Mouse (Mus musculus) intestine, postnatal 0 days (tissue): ENCODE results near the gene Zbtb24. TPM values are rescaled to one million over a fixed set of nuclear protein-coding genes. Genes with fewer than 3 reads are reported as not detected.

Experiments used
- ATAC-seq: fragments of 200-750 bp; cut with Nextera tagmentation; 2 replicates; pipeline ENCODE4 v1.8.0; 2017; ENCODE audit warnings: mild to moderate bottlenecking, moderate TSS enrichment, moderate library complexity
- H3K27ac ChIP-seq: fragments of 300-500 bp; sonication (generic); 2 replicates; pipeline ENCODE4 v1.5.1; 2014; ENCODE audit warnings: mild to moderate bottlenecking, low read depth, low read length, moderate library complexity
- H3K27me3 ChIP-seq: fragments of 300-500 bp; sonication (generic); replicated peaks from 2 replicates; pipeline ENCODE4 v1.6.1; 2014; ENCODE audit warnings: low read length, mixed read lengths; ENCODE audit not compliant: control insufficient read depth, insufficient read depth
- H3K36me3 ChIP-seq: fragments of 300-500 bp; sonication (generic); 2 replicates; pipeline ENCODE4 v1.6.1; 2014; ENCODE audit warnings: mild to moderate bottlenecking, moderate library complexity; ENCODE audit not compliant: control insufficient read depth, insufficient read depth
- H3K4me1 ChIP-seq: fragments of 300-500 bp; sonication (generic); replicated peaks from 2 replicates; pipeline ENCODE4 v1.6.1; 2014; ENCODE audit warnings: antibody characterized with exemption, low read length, mixed read lengths; ENCODE audit not compliant: control insufficient read depth, insufficient read depth
- H3K4me2 ChIP-seq: fragments of 300-500 bp; sonication (generic); replicated peaks from 2 replicates; pipeline ENCODE4 v1.6.1; 2014; ENCODE audit warnings: low read depth, mild to moderate bottlenecking, moderate library complexity
- H3K4me3 ChIP-seq: fragments of 300-500 bp; sonication (generic); 2 replicates; pipeline ENCODE4 v1.5.1; 2014; ENCODE audit warnings: low read depth, low read length
- H3K9ac ChIP-seq: fragments of 300-500 bp; sonication (generic); 2 replicates; pipeline ENCODE4 v1.6.1; 2014; ENCODE audit warnings: mild to moderate bottlenecking, low read depth, low read length
- H3K9me3 ChIP-seq: fragments of 300-500 bp; sonication (generic); 2 replicates; pipeline ENCODE4 v1.6.1; 2016; ENCODE audit warnings: mixed run types; ENCODE audit not compliant: control insufficient read depth
- CTCF ChIP-seq: sonication (generic); IDR thresholded peaks from 2 replicates; pipeline ENCODE4 v1.5.1; 2016; ENCODE audit warnings: low read depth, mild to moderate bottlenecking, control low read depth, antibody characterized with exemption, moderate library complexity
- WGBS: fragments of 180-500 bp; shearing (Covaris S2); extraction: QIAGEN DNeasy Blood & Tissue Kit; methylation state at CpG from one replicate; pipeline ENCODE4 v1.1.7; 2014; 5-methylcytosine and 5-hydroxymethylcytosine counted together
- polyA plus RNA-seq: library from polyadenylated mRNA; unstranded; fragments of >200 nt; fragmentation: Nextera tagmentation; extraction: Ambion mirVana; gene quantifications from 2 replicates; pipeline ENCODE4 v1.2.1, GENCODE M21; 2015

The Zbtb24 gene
- polyA plus RNA-seq, 1 experiment from 2014 or later = 12.9 TPM

- Histone ChIP-seq H3K27ac (no peak overlapping the region), H3K4me2 (no peak overlapping the region), H3K36me3 (peaks cover 38% of the 10 kb centered on the region), H3K4me3 (no peak overlapping the region), H3K9ac (no peak overlapping the region), H3K9me3 (no peaks in the 10 kb centered on the region), H3K4me1 (no peaks in the 10 kb centered on the region), H3K27me3 (no peaks in the 10 kb centered on the region)
- WGBS = 89% methylated on average over 3 of the region's 3 CpGs
- ATAC-seq = no peak
- no peak for TF ChIP-seq CTCF
These were observed 11.0 kb downstream of the Zbtb24 start for GRCm38 (mm10) chr10:41461057-41461722.

GRCm38 (mm10) chr10:41464401-41464955 is 14.3 kb downstream of the Zbtb24 start:
- H3K4me3 ChIP-seq = no peak overlapping the region
- no peak for ATAC-seq
- no peaks in the 10 kb centered on the region for H3K9me3 ChIP-seq
- no peaks in the 10 kb centered on the region for H3K27me3 ChIP-seq
- H3K36me3 ChIP-seq = peaks cover 38% of the 10 kb centered on the region; the same call in 1 of the 2 replicates
- no peak overlapping the region for H3K4me2 ChIP-seq
- H3K9ac ChIP-seq = no peak overlapping the region
- H3K4me1 ChIP-seq = no peaks in the 10 kb centered on the region
- TF ChIP-seq CTCF = no peak
- 74% methylated on average over 15 of the region's 15 CpGs for WGBS
- no peak overlapping the region for H3K27ac ChIP-seq

- Histone ChIP-seq H3K9me3 (no peaks in the 10 kb centered on the region), H3K4me2 (no peak overlapping the region), H3K36me3 (peaks cover 28% of the 10 kb centered on the region; the same call in 1 of the 2 replicates), H3K27me3 (no peaks in the 10 kb centered on the region), H3K4me1 (no peaks in the 10 kb centered on the region), H3K4me3 (no peak overlapping the region), H3K9ac (no peak overlapping the region), H3K27ac (no peak overlapping the region)
- ATAC-seq = no peak
- no peak for TF ChIP-seq CTCF
- WGBS = 71% methylated on average over 6 of the region's 6 CpGs
These were observed 17.1 kb downstream of the Zbtb24 start for GRCm38 (mm10) chr10:41467325-41467724.

- no peaks in the 10 kb centered on the region for H3K9me3 ChIP-seq
- H3K4me2 ChIP-seq = no peak overlapping the region
- no peaks in the 10 kb centered on the region for H3K27me3 ChIP-seq
- WGBS = 42% methylated on average over 3 of the region's 3 CpGs
- no peak overlapping the region for H3K9ac ChIP-seq
- H3K27ac ChIP-seq = no peak overlapping the region; the same call in 1 of the 2 replicates
- no peak overlapping the region for H3K4me3 ChIP-seq
- TF ChIP-seq CTCF = no peak
- 0 out of 2 replicates have a peak, but pooled peaks cover 3% of the 10 kb centered on the region for H3K4me1 ChIP-seq
- peak; percentile 59 for ATAC-seq
- H3K36me3 ChIP-seq = peaks cover 10% of the 10 kb centered on the region; the same call in 1 of the 2 replicates
These were observed 20.5 kb downstream of the Zbtb24 start for GRCm38 (mm10) chr10:41470693-41471092.

GRCm38 (mm10) chr10:41472534-41472933 is 22.4 kb downstream of the Zbtb24 start:
- H3K36me3 ChIP-seq = 0 out of 2 replicates have a peak, but pooled peaks cover 5% of the 10 kb centered on the region
- no peaks in the 10 kb centered on the region for H3K9me3 ChIP-seq
- H3K9ac ChIP-seq = no peak overlapping the region
- no peak for ATAC-seq
- TF ChIP-seq CTCF = no peak
- H3K4me1 ChIP-seq = 0 out of 2 replicates have a peak, but pooled peaks cover 7% of the 10 kb centered on the region
- no peak overlapping the region for H3K27ac ChIP-seq
- no peaks in the 10 kb centered on the region for H3K27me3 ChIP-seq
- no peak overlapping the region for H3K4me3 ChIP-seq
- H3K4me2 ChIP-seq = no peak overlapping the region

GRCm38 (mm10) chr10:41472962-41473481 is 22.8 kb downstream of the Zbtb24 start:
- Histone ChIP-seq H3K36me3 (0 out of 2 replicates have a peak, but pooled peaks cover 5% of the 10 kb centered on the region), H3K4me3 (no peak overlapping the region), H3K4me1 (0 out of 2 replicates have a peak, but pooled peaks cover 7% of the 10 kb centered on the region), H3K9ac (no peak overlapping the region), H3K27me3 (no peaks in the 10 kb centered on the region), H3K9me3 (no peaks in the 10 kb centered on the region), H3K27ac (no peak overlapping the region), H3K4me2 (no peak overlapping the region)
- ATAC-seq = no peak
- WGBS = 61% methylated on average over 5 of the region's 5 CpGs
- TF ChIP-seq CTCF = no peak
